Mouse (Mus musculus): Measurements from ENCODE around the gene Mrpl22. TPM values are rescaled to one million over a fixed set of nuclear protein-coding genes. Genes with fewer than 3 reads are reported as not detected.

The Mrpl22 gene
- polyA plus RNA-seq, 3 experiments from 2014 or later: 58.3 to 73.6 (median 64.8) TPM

Other genes starting within 250 kb of the Mrpl22 start
- gene Larp1, start 162.6 kb upstream of the Mrpl22 start, polyA plus RNA-seq (2017; shearing (Covaris generic)): 10 to 100 TPM; 21.0 to 29.3 (median 24.1) TPM
- gene Gm12248, start 78.5 kb upstream of the Mrpl22 start, polyA plus RNA-seq (2017; shearing (Covaris generic)): under 1 TPM in 1 of 3 experiments, not detected in 2; 0.62 TPM
- gene Cnot8, start 67.5 kb upstream of the Mrpl22 start, polyA plus RNA-seq (2017; shearing (Covaris generic)): 10 to 100 TPM; 78.6 to 90.1 (median 89.4) TPM
- gene Gemin5, start 3.1 kb upstream of the Mrpl22 start, polyA plus RNA-seq (2017; shearing (Covaris generic)): 1 to 10 TPM; 5.7 to 6.4 (median 5.9) TPM
- gene Igtp, start 27.9 kb downstream of the Mrpl22 start, polyA plus RNA-seq (2017; shearing (Covaris generic)): 100 to 1,000 TPM; 300 to 422 (median 383) TPM
- gene Irgm2, start 28.0 kb downstream of the Mrpl22 start, polyA plus RNA-seq (2017; shearing (Covaris generic)): 10 to 100 TPM; 47.5 to 49.5 (median 48.5) TPM
- gene 4930438A08Rik, start 103.1 kb downstream of the Mrpl22 start, polyA plus RNA-seq (2017; shearing (Covaris generic)): not detected
- gene Zfp692, start 135.4 kb downstream of the Mrpl22 start, polyA plus RNA-seq (2017; shearing (Covaris generic)): 10 to 100 TPM in 1 of 3 experiments, 1 to 10 TPM in 2; 7.6 to 10.2 (median 7.8) TPM
- 10 to 100 TPM; 40.5 to 41.4 (median 41.1) TPM for gene Zfp672, start 158.7 kb downstream of the Mrpl22 start, polyA plus RNA-seq (2017; shearing (Covaris generic))
- 1 to 10 TPM; 5.1 to 7.9 (median 6.8) TPM for gene Sh3bp5l, start 159.1 kb downstream of the Mrpl22 start, polyA plus RNA-seq (2017; shearing (Covaris generic))
- gene Lypd8, start 207.4 kb downstream of the Mrpl22 start, polyA plus RNA-seq (2017; shearing (Covaris generic)): not detected
- gene 1810065E05Rik, start 249.4 kb downstream of the Mrpl22 start, polyA plus RNA-seq (2017; shearing (Covaris generic)): not detected

All from inflammation-experienced regulatory T-cells, adult 6 months (primary cell).